Mouse (Mus musculus) heart, postnatal 0 days (tissue): ENCODE measurements around the gene Cdc20b. TPM values are rescaled to one million over a fixed set of nuclear protein-coding genes. Genes with fewer than 3 reads are reported as not detected.
A peak's percentile ranks its signal among the peaks of the same experiment; 100 is the strongest.
"Not testable (repeated sequence)": the region's sequence is repeated elsewhere in the genome, so short reads cannot be mapped to it uniquely, and the experiment has no call there.

ENCODE experiments used
- ATAC-seq: fragments of 200-750 bp; cut with Nextera tagmentation; 2 replicates; pipeline ENCODE4 v1.8.0; 2017; ENCODE audit warnings: low read depth, moderate number of reproducible peaks, moderate library complexity; ENCODE audit not compliant: insufficient read depth
- DNase-seq: peaks from one replicate; pipeline ENCODE4 v3.0.0-alpha.2; 2016; ENCODE audit warnings: low spot score
- H3K27ac ChIP-seq: fragments of 300-500 bp; sonication (generic); 2 replicates; pipeline ENCODE4 v1.5.1; 2014; ENCODE audit warnings: low read depth, mild to moderate bottlenecking
- H3K27me3 ChIP-seq: fragments of 300-500 bp; sonication (generic); 2 replicates; pipeline ENCODE4 v1.6.1; 2014; ENCODE audit warnings: low read length, mixed read lengths; ENCODE audit not compliant: control insufficient read depth, insufficient read depth
- H3K36me3 ChIP-seq: fragments of 300-500 bp; sonication (generic); replicated peaks from 2 replicates; pipeline ENCODE4 v1.6.1; 2014; ENCODE audit warnings: low read length, mixed read lengths; ENCODE audit not compliant: control insufficient read depth, insufficient read depth
- H3K4me1 ChIP-seq: fragments of 300-500 bp; sonication (generic); 2 replicates; pipeline ENCODE4 v1.6.1; 2014; ENCODE audit warnings: antibody characterized with exemption; ENCODE audit not compliant: control insufficient read depth, insufficient read depth
- H3K4me2 ChIP-seq: fragments of 300-500 bp; sonication (generic); 2 replicates; pipeline ENCODE4 v1.6.1; 2014; ENCODE audit warnings: low read depth, mild to moderate bottlenecking, low read length, moderate library complexity
- H3K4me3 ChIP-seq: fragments of 300-500 bp; sonication (generic); 2 replicates; pipeline ENCODE4 v1.5.1; 2014; ENCODE audit warnings: low read depth, low read length
- H3K9ac ChIP-seq: fragments of 300-500 bp; sonication (generic); replicated peaks from 2 replicates; pipeline ENCODE4 v1.6.1; 2014; ENCODE audit warnings: low read depth, low read length, mixed read lengths
- H3K9me3 ChIP-seq: fragments of 300-500 bp; sonication (generic); replicated peaks from 2 replicates; pipeline ENCODE4 v1.6.1; 2016; ENCODE audit warnings: low read length; ENCODE audit not compliant: control insufficient read depth
- CTCF ChIP-seq: IDR thresholded peaks from 2 replicates; pipeline ENCODE4 v1.5.1; 2016; ENCODE audit warnings: antibody characterized with exemption, control low read depth, low read depth
- EP300 ChIP-seq: IDR thresholded peaks from 2 replicates; pipeline ENCODE4 v1.6.1; 2016; ENCODE audit warnings: antibody characterized with exemption, low read depth
- WGBS: fragments of 180-500 bp; shearing (Covaris S2); extraction: QIAGEN DNeasy Blood & Tissue Kit; methylation state at CpG from one replicate; pipeline ENCODE4 v1.1.7; 2014; 5-methylcytosine and 5-hydroxymethylcytosine counted together
- polyA plus RNA-seq: library from polyadenylated mRNA; unstranded; fragments of >200 nt; fragmentation: Nextera tagmentation; extraction: Ambion mirVana; gene quantifications from 2 replicates; pipeline ENCODE4 v1.2.1, GENCODE M21; 2015
- total RNA-seq: library from RNA; depleted of rRNA; stranded (reverse); fragments of >200 nt; gene quantifications from 2 replicates; pipeline ENCODE4 v1.2.3, GENCODE M21; 2014; ENCODE audit warnings: low replicate concordance

Gene Cdc20b
- total and polyA plus RNA-seq, 2 experiments from 2014 or later, result not detected

DNA sequence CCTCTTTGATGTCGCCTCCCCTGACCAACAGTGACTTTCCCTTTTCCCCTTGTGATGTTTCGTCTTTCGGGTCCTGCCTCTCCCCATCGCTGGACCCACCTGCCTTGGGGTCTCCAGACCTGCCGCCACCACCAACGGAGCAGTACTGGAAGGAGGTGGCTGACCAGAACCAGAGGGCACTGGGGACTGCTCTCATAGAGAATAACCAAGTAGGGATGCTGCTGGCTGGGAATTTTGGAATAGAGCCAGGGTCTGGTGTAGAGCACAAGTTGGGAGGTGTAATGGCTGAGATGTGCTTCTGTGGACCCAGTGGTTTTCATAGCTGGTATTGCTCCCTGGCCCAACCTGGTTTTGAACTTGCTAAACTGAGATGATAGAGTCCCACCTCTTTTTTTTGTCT lies 37.5 kb upstream of the Cdc20b start:
- H3K27me3 ChIP-seq, result peaks cover 79% of the 10 kb centered on the region
- TF ChIP-seq EP300 (no peak), CTCF (no peak)
- H3K9ac ChIP-seq, result no peak overlapping the region
- DNase-seq, result no peak
- no peak overlapping the region for H3K27ac ChIP-seq
- no peak for ATAC-seq
- H3K9me3 ChIP-seq, result no peaks in the 10 kb centered on the region
- no peak overlapping the region for H3K4me3 ChIP-seq
- 69% methylated on average over 6 of the region's 6 CpGs for WGBS
- no peaks in the 10 kb centered on the region for H3K36me3 ChIP-seq
- H3K4me1 ChIP-seq, result 0 out of 2 replicates have a peak, but pooled peaks cover 9% of the 10 kb centered on the region
- H3K4me2 ChIP-seq, result no peak overlapping the region

DNA sequence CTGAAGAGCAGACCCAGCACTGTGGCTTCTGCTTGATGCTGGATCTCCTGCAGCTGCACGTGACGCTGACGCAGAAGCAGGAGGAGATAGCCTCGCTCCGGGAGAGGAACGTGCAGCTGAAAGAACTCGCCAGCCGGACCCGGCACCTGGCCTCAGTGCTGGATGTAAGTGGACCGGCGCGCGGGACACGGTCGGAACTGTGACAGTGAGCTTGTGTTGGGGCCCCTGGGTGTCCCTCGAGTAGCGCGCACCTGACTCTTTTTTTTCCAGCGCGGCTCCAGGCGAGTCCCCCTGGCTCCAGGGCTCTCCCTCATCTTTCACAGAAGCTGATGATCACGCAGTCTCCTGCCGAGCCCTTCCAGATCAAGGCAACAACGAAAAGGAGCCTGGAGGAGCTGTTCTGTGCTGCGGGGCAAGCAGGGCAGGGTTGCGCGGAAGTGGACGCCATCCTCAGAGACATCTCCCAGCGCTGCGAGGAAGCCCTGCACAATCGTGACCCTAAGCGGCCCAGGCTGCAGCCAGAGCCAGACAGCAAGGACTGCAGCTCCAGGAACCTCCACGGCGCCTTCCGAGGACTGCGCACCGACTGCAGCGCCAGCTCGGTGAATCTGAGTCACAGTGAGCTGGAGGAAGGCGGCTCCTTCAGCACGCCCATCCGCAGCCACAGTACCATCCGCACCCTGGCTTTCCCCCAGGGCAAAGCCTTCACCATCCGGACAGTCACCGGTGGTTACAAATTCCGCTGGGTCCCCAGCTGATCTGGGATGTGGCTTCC lies 36.3 kb upstream of the Cdc20b start:
- no peak for TF ChIP-seq CTCF
- TF ChIP-seq EP300, result no peak
- Histone ChIP-seq H3K9ac (no peak overlapping the region), H3K9me3 (no peaks in the 10 kb centered on the region), H3K4me2 (peak overlapping the region; percentile 62), H3K4me3 (peak overlapping the region; percentile 32), H3K36me3 (no peaks in the 10 kb centered on the region), H3K4me1 (0 out of 2 replicates have a peak, but pooled peaks cover 5% of the 10 kb centered on the region), H3K27me3 (peaks cover 68% of the 10 kb centered on the region), H3K27ac (no peak overlapping the region)
- no peak for DNase-seq
- ATAC-seq, result 0 out of 2 replicates have a peak, but pooled peaks have one; percentile 22
- WGBS, result under 1% methylated on average over 46 of the region's 46 CpGs

DNA sequence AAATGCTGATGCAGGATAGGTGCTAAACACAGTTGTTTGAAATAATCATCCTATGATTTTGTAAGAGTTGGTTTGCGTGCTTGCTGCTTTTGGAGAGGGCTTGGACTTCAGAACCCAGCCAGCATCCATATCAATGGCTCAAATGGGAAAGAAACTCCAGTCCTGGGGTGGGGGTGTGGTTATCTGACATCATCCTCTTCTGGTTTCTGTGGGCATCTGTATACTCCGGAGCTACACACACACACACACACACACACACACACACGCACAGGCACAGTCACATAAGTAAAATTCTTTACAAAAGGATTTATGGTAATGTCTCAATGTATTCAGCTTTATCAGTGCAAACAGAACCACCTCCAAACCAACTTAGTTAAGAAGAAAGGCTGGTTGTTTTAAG lies 34.8 kb upstream of the Cdc20b start:
- Histone ChIP-seq H3K27ac (no peak overlapping the region), H3K9ac (no peak overlapping the region), H3K36me3 (no peaks in the 10 kb centered on the region), H3K4me2 (no peak overlapping the region), H3K27me3 (peaks cover 53% of the 10 kb centered on the region), H3K9me3 (no peaks in the 10 kb centered on the region), H3K4me3 (no peak overlapping the region), H3K4me1 (no peaks in the 10 kb centered on the region)
- 75% methylated on average over 3 of the region's 3 CpGs for WGBS
- TF ChIP-seq CTCF (no peak), EP300 (no peak)
- DNase-seq (no peak), ATAC-seq (no peak)

DNA sequence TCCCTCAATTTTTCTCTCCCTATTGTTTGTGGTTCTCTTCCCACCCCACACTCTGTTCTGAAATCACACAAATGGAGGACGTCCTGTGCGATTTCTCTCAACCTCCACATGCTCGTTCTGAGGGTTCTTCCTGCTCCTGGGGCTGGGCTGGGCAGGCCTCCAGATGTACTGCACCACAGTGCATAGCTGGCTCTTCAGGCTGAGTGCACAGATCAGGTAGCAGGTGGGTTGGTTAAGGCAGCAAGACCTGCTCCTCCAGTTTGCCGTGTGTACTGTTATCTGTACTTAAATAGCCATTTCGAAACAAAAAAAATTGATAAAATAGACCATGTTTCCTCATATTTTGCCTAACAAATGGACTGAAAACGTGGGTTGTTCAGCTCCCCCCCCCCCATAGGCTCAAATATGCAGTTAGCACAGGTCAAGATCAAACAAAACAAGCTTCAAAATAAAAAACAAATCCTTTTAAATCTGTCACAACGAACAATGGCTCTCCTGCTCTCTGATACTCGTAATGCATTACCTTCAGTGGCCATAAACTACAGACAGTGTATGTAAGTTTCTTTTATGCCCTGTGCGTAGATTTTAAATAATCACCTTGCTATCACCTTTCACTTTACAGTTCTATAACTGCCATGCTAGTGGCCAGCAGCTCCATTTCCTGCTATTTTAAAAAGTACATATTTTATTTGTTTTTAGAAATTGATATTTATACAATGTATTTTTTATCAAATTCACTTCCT lies 34.2 kb upstream of the Cdc20b start:
- H3K4me2 ChIP-seq, result no peak overlapping the region
- ATAC-seq, result no peak
- no peak overlapping the region for H3K4me3 ChIP-seq
- no peak for DNase-seq
- no peak overlapping the region for H3K9ac ChIP-seq
- whole genome bisulfite sequencing, result 64% methylated on average over 9 of the region's 9 CpGs
- H3K9me3 ChIP-seq, result no peaks in the 10 kb centered on the region
- peaks cover 48% of the 10 kb centered on the region for H3K27me3 ChIP-seq
- H3K27ac ChIP-seq, result no peak overlapping the region
- no peaks in the 10 kb centered on the region for H3K4me1 ChIP-seq
- no peak for TF ChIP-seq CTCF
- no peak for TF ChIP-seq EP300
- H3K36me3 ChIP-seq, result no peaks in the 10 kb centered on the region

DNA sequence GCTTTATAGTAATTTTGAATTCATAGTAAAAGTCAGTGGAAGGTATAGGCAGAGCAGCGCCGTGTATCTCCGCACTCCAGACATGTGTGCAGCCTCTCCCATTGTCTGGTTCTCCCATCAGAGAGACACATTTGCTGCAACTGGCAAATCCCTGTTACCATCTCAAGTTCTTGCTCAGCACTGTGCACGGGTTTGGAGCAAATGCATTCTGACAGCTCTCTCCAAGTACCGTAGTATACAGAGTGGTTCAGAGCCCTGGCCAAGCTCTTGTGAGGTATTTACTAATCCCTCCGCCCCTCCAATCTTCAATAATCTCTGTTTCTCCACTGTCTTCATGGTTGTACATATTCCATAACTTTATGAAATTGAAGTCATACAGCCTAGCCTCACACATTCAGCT lies 22.2 kb upstream of the Cdc20b start:
- H3K9me3 ChIP-seq, result no peaks in the 10 kb centered on the region
- no peak overlapping the region for H3K9ac ChIP-seq
- H3K4me3 ChIP-seq, result peak overlapping the region; percentile 41
- DNase-seq (no peak), ATAC-seq (no peak; the same call in 1 of the 2 replicates)
- H3K27ac ChIP-seq, result no peak overlapping the region
- WGBS, result 69% methylated on average over 6 of the region's 6 CpGs
- peaks cover 6% of the 10 kb centered on the region for H3K4me1 ChIP-seq
- TF ChIP-seq EP300, result no peak
- H3K27me3 ChIP-seq, result no peaks in the 10 kb centered on the region
- no peaks in the 10 kb centered on the region for H3K36me3 ChIP-seq
- H3K4me2 ChIP-seq, result peak overlapping the region; percentile 57

DNA sequence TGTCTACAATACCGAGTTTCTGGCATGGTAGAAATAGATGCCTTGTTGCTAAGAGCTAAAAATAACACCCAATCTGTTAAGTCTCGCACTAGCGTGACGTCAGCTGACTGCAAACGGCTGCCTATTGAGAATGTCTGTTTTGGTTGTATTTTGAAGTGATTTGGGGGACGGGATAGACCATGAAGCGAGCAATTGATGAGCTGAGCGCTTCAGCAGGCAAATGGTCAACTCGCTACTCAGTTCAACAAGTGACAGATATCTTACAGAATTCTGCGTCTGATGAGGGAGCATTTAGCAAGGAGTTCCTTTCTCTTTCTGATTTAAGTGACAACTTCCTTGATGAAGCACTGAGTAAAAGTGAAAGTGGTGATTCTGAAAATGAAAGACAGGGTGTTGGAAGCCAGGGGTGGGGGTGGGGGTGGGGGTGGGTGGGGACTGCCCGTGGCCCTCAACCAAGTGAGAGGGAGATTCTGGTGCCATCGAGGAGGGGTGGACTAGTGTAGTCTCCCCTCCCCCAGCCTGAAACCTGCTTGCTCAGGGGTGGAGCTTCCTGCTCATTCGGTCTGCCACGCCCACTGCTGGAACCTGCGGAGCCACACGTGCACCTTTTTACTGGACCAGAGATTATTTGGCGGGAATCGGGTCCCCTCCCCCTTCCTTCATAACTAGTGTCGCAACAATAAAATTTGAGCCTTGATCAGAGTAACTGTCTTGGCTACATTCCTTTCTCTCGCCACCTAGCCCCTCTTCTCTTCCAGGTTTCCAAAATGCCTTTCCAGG lies 21.5 kb upstream of the Cdc20b start:
- peak overlapping the region; percentile 41 for H3K4me3 ChIP-seq
- H3K4me1 ChIP-seq, H3K9ac ChIP-seq, H3K9me3 ChIP-seq, H3K36me3 ChIP-seq, H3K27me3 ChIP-seq, H3K27ac ChIP-seq: not testable (repeated sequence)
- 24% methylated on average over 18 of the region's 20 CpGs for WGBS
- ATAC-seq (peak; percentile 33; the same call in 1 of the 2 replicates), DNase-seq (peak; percentile 55)
- peak overlapping the region; percentile 57 for H3K4me2 ChIP-seq
